Mouse (Mus musculus): Measurements from ENCODE around the gene Slc35b3.

Gene Slc35b3

DNA sequence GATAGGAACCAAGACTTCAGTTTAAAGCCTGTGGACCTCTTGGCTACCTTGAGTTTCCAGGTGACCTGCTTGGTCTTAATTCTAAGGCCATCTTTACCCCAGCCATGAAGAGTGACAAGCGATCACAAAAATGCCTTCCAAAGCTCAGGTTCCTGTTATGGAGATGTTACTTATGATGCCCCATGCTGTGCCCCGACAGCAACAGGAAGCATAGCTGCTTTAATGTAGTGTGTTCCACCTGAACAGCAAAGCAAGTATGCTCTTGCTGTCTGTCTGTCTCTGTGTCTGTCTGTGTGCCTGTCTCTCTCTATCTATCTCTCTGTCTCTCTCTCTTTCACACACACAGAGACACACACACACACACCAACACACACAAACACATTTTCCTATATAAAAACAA lies 22.2 kb downstream of the Slc35b3 start:
- no peak for DNase-seq (ENCODE audit: low spot score in 2 of 2)

DNA sequence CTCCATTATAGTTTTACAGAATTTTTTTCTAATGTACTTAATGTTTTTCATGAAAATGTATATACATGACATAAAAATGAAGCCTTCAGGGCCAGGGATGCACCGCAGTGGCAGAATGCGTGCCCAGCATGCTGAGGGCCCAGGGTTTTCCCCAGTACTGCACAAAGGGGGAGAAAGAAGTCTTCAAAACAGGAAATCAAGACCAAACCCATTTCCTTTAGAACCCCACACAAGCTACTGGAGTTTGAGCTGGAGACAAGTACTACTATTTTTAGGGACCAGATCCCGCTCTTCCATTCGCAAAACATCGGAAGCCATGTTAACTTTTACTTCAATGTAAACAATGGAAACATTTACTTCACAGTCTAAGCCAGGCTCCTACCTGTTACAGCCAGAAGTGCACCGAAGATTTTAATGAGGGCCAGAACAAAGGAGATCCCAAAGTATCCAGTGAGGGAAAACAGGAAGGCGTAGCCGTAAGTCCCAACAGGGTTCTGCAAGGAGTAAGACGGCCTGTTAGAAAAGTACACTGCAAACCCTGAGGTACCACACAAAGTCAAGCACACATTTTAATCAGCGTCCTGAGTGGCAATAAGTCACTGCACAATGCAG lies 23.7 kb downstream of the Slc35b3 start:
- DNase-seq (ENCODE audit: low spot score in 2 of 2): no peak

DNA sequence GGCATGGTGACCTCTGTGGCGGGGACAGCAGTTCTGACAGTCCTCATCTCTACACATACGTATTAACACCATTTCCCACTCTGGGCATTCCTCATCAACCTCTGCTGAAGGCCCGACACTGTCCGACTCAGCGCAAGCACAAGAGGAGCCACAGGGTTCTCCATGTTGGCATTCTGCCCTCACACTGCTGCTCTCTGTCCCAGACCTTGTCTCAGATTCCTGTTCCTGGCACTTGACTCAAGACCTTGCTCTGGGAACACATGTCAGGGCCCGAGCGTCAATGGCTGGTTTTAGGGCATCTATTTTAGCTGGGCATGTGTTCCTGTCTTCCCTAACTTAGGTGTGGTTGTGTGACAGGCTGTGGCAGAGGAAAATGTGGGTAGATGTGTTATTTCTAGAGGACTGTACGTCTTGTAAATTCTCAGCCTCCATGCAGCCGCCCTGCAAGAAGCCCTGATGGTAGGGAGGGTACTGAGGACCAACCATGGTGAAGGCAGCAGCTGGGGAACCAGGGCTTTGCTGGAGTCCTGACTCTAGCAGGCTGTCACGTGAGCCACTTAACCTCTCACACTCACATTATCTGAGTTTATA lies 24.7 kb downstream of the Slc35b3 start:
- DNase-seq (ENCODE audit: low spot score in 2 of 2): peak in 1 of 2 experiments; percentile 30

DNA sequence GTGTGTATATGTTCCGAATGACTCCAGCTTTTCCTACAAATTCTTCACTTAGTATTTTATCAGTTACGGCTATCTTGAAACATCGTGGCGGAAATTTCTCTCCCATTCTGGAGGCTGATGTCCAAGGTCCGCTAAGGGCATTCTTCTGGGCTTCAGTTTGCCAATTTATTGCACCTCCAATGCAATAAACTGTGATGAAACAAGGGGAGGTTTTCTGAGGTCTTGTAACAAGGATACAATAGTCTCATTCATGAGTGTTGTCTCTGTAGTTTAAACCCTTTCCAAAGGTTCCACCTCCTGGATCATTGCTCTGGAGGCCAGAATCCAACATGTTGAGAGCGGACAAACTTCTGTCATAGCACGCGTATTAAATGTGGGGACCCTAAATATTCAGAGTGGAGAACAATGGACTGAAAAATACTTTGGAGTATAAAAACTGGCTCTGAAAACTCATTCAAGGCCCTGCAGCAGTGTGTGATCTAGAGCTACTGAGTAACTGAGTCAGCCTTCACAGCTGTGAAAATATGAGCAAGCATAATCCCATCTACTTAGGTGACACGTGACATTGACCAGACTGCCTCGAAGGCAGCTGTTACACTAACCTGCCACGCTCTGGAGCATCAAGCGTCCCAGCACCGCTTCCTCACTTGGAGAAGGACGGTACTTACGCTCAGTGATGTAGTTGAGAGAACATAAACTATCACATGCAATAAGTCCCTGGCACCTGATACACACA lies 30.7 kb downstream of the Slc35b3 start:
- DNase-seq (ENCODE audit: low spot score in 2 of 2): no peak

DNA sequence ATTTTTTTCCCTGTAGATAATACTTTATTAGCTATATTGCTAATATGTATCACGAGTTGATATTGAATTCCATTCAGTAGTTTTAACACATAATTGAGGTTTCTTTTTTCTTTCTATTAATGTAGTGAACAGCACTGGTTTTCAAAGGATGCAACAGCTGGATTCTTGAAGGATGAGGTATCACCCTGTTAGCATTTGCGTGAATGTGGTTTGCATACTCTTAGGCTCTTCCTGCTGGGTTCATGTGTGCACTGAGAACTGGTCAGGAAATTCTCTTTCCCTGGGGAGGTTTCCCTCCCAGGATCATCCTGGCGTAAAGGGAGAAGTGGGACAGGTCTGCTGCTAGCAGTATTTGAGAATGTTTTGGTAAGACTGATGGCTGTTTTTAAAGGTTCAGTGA lies 38.0 kb downstream of the Slc35b3 start:
- DNase-seq (ENCODE audit: low spot score in 2 of 2): no peak

DNA sequence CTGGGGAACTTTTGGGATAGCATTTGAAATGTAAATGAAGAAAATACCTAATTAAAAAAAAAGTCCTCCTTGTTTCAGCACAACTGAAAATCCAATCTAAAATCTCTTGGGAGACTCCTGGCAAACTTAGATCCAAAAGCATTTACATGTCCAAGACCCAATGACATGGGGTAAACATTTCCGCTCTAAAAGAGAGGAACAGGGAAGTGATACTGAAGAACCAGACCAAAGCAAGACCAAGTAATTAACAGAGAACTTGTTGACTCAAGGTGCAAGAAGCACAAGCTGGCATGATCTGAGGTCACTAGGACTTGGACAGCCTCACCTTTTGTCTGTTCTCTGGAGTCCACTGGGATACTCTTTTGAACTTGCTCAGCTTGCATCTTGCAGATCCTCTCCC lies 39.4 kb downstream of the Slc35b3 start:
- DNase-seq (ENCODE audit: low spot score in 2 of 2): no peak

DNA sequence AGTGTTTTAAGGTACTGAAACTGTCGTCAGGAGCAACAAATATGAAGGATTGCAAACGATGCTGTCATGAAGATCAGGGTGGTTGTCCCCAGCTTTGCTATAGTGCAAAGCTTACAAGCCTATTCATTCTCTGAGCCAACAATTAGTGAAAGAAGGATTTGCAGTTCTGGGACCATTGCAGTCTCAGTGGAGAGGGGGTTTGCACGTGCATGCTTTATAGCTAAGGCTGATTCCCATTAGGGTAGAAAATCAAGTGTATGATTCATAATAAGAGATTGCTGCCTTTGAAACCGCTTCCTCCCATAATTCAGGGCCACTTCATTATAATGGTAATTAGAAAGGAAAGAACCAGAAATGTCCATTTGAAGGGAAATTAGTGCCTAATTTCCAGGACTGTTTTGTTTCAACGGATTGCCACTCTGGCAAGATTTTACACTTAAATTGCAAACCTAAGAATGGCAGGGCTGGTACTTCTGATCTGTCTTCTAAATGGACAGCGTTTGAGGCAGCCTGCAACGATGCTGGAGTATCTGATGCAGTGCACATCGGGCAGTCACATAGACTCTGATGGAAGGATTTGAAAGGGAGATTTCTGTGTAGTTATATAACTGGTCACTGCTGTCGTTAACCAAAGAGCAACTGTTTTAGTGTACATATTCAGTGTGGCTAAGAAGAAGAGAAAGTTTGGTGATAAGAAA lies 42.3 kb downstream of the Slc35b3 start:
- DNase-seq (ENCODE audit: low spot score in 2 of 2): no peak

DNA sequence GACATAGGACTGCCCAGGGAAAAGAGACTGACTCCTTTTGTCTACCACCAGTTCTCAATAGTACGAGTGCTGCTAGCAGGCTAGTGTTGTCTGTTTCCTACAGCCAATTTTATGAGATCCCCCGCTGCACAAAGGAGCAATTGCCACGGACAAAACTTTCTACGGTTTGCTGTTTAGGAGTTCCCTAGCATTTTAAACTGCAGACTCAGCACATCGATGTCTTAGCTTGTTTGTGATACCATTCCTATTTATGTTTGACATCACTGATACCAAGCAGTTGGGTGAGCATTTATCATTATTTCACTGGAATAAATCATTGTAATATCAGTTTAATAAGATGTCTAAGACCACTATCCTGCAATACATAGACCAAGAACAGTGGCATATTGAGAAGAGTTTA lies 43.1 kb downstream of the Slc35b3 start:
- no peak for DNase-seq (ENCODE audit: low spot score in 2 of 2)

DNA sequence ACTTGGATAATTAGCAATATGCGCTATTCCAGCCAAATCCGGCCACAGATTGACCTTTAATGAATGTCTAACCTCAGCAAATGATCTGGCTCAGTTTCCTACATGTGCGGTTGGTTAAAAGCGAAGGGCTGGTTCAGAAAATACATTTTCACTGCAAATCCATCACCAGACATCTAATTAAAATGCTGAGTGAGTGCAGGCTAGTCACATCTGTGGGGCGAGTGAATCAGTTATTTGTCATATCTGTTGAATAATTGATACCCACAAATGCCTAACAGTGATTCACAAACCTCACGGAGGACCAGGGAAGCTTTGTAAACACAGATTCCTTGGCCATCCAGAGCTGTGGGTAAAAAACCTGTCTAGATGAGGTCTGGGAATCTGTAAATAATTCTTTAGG lies 45.9 kb downstream of the Slc35b3 start:
- no peak for DNase-seq (ENCODE audit: low spot score in 2 of 2)

DNA sequence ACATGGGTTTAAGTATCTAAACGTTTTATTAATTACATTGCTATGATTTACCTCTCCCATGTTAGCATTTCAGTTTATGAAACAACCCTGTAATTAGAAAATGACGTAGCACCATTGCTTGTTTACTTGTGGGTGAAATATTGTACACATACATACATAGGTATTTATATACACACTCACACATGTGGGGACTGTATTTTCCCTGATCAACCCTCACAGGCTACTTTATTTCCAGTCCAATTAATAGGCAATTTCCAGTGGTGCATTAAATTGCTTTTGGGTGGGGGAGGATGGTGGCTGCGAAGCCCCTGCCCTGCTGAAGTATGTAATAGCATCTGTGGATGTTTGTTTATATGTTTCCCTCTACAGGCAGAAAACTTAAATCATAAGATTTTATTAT lies 68.3 kb downstream of the Slc35b3 start:
- DNase-seq (ENCODE audit: low spot score in 2 of 2): no peak

Data from right cerebral cortex, postnatal 36 days (tissue).